8 mouse cellular contexts compared by ENCODE assay signal in genomic region chr17:79052088-79052812, GRCm38 (mm10). TPM values are rescaled to one million over a fixed set of nuclear protein-coding genes. Genes with fewer than 3 reads are reported as not detected.
A peak's percentile ranks its signal among the peaks of the same experiment; 100 is the strongest.
DNase-seq lines count a peak whose midpoint lies in the region; ATAC-seq and TF ChIP-seq lines count a peak whose summit lies in the region.

No protein-coding gene starts in this region.

- H3K27ac ChIP-seq in hindbrain, embryonic 15.5 days (replicated peaks) = peak overlapping the region; percentile 77
- peak overlapping the region; percentile 64; the same call in 1 of the 2 replicates for H3K27ac ChIP-seq in left cerebral cortex, adult 2 months

- DNase-seq in R1 (ENCODE audit: low read depth, low spot score) = peak; percentile 85
- peak; percentile 43 to 49 for DNase-seq in cerebellum, postnatal 14 days
- peak; percentile 50 for DNase-seq in gastrocnemius, adult 18-20 months (ENCODE audit: low spot score)
- peak; percentile 51 to 71 for DNase-seq in left cerebral cortex, adult 2 months (ENCODE audit: extremely low spot score in 1 of 2, low spot score in 2 of 2)
- peak; percentile 80 to 83 for DNase-seq in lung, postnatal 4 days
- DNase-seq in retina, postnatal 1 day = peak; percentile 84
- peak; percentile 60 for DNase-seq in urinary bladder, postnatal 14 days (ENCODE audit: low spot score)

- peak overlapping the region; percentile 62 for H3K4me3 ChIP-seq in hindbrain, embryonic 15.5 days
- peak overlapping the region; percentile 52 for H3K4me3 ChIP-seq in left cerebral cortex, adult 2 months

- no peaks in the 10 kb centered on the region for H3K27me3 ChIP-seq in hindbrain, embryonic 15.5 days

- peaks cover 13% of the 10 kb centered on the region for H3K4me1 ChIP-seq in hindbrain, embryonic 15.5 days (replicated peaks)

- no peaks in the 10 kb centered on the region for H3K36me3 ChIP-seq in hindbrain, embryonic 15.5 days

- under 1% methylated on average over 45 of the region's 45 CpGs for WGBS in hindbrain, embryonic 15.5 days

- ATAC-seq in hindbrain, embryonic 15.5 days (ENCODE audit: low FRiP score, low read depth) = peak; percentile 95

- no peaks in the 10 kb centered on the region for H3K9me3 ChIP-seq in hindbrain, embryonic 15.5 days

- TF ChIP-seq CTCF in left cerebral cortex, adult 2 months (IDR thresholded peaks at IDR 0.05) = no peak; the same call in 1 of the 2 replicates

- intact Hi-C loops in left cerebral cortex, adult 2 months (cut with DNase I) = no loop called here

- peak overlapping the region; percentile 70 for H3K4me2 ChIP-seq in hindbrain, embryonic 15.5 days

- peak overlapping the region; percentile 58 for H3K9ac ChIP-seq in hindbrain, embryonic 15.5 days

RNA-seq across cellular contexts. Expression of gene Qpct, which starts 0.5 kb away (rescaled TPM):
- 1 to 10 TPM; 2.3 to 3.5 TPM for total RNA-seq in gastrocnemius, adult 18-20 months (2021)
- polyA plus RNA-seq in hindbrain, embryonic 15.5 days (2015; fragmentation: Nextera tagmentation; extraction: Ambion mirVana) = 23.1 and 23.6 TPM in 2 replicates
- 10 to 100 TPM in 1 of 2 experiments, 1 to 10 TPM in 1; 9.1 to 11.5 TPM for total RNA-seq in left cerebral cortex, adult 2 months (2021)

RNA-seq across cellular contexts. Expression of gene Prkd3, which starts 31.6 kb away (rescaled TPM):
- total RNA-seq in gastrocnemius, adult 18-20 months (2021) = 1 to 10 TPM; 7.7 to 9.1 TPM
- polyA plus RNA-seq in hindbrain, embryonic 15.5 days (2015; fragmentation: Nextera tagmentation; extraction: Ambion mirVana) = 12.8 and 13.5 TPM in 2 replicates
- total RNA-seq in left cerebral cortex, adult 2 months (2021) = 10 to 100 TPM in 1 of 2 experiments, 1 to 10 TPM in 1; 9.3 to 10.9 TPM

Comparison
In these comparisons a context has a peak if more than half of its experiments do, and no peak if none do; other contexts are left out.
1. Peak in every context shown above with its lines: DNase-seq, ATAC-seq, H3K4me3 ChIP-seq and H3K27ac ChIP-seq.